Mouse (Mus musculus) kidney, postnatal 10 days (tissue): ENCODE measurements at regions not wholly inside any gene's neighbourhood (a gene's known extent, or its start where the extent isn't known, plus 50 kb on each side); places are given as distances from the start of the nearest gene placed in this dataset.

Experiments used
- DNase-seq: peaks from one replicate; pipeline ENCODE4 v3.0.0; 2021; ENCODE audit warnings: mixed read lengths

DNA sequence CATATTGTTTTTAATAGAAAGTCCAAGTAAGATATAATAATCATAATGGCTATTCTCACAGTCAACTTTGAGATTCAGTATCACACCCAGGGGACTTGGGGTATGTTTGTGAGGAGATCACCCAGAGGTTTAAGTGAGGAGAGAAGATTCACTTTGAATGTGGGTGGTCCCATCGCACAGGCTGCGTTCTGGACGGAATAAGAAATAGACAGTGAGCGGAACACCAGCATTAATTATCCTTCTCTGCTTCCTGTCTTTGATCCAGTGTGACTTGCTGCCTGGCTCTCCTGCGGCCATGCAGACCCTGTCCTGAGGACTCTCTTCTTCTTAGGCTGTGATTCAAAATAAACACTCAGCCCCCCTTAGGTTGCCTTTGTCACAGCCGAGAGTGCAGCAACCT, 60.6 kb upstream of the Kras start:
- DNase-seq, result no peak

- no peak for DNase-seq
Measured at GRCm38 (mm10) chr6:145309025-145309424, 59.0 kb upstream of the Kras start.

DNA sequence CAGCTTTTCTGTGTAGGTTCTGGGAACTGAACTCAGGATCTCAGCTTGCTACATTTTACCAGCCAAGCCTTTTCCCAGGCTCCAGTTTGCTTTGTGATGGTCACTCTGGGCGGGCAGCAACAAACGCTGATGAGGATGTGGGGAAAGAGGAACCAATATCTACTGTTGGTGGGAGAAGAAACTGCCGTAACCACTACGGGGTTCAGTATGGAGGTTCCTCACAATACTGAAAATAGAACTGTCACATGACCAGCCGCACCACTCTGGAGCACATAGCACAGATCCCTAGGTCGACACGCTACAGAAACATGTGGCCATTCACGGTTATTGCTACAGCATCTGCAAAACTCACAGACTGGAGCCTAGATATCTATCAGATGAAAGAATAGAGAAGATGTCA, 57.2 kb upstream of the Kras start:
- DNase-seq, result no peak

DNA sequence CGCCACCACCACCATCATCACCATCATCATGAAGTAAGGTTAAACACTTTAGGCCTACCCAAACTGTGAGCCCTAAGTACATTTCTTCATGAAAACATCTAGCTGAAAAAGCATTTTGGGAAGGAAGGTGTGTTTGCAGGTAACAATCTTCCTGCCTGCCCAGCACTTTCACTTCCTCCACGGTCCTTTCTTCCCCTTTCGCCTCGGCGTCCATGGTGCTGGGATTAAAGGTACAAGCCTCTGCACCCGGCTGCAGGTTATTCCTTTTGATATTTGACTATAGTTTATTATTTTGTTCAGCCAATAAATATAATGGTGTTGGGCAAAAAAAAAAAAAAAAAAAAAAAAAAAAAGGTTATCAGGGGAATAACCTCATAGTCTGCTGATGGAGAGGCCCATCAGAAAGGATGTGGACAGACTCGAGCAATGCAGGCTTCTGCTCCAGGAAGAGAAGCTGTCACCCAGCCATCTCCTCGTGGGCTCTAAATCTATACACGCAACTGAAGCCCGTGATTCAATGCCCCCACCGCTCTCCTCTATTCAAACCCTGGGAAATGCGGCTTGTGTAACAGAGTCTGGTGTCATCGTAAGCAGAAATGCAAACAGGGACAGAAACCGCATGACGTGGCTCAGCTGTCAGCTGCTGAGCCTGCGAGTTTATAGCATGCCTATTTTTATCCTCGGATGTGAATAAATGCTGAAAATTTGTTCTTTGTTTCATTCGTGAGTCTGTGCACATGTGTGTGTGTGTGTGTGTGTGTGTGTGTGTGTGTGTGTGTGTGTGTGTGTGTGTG, 56.5 kb upstream of the Kras start:
- DNase-seq, result peak; percentile 54

GRCm38 (mm10) chr6:145305669-145306068, 55.6 kb upstream of the Kras start:
- DNase-seq, result no peak

- peak; percentile 67 for DNase-seq
Measured at GRCm38 (mm10) chr6:145303641-145304070, 53.6 kb upstream of the Kras start.

GRCm38 (mm10) chr6:145302907-145303640, 53.0 kb upstream of the Kras start:
- no peak for DNase-seq

GRCm38 (mm10) chr6:145302105-145302504, 52.1 kb upstream of the Kras start:
- DNase-seq, result no peak

DNA sequence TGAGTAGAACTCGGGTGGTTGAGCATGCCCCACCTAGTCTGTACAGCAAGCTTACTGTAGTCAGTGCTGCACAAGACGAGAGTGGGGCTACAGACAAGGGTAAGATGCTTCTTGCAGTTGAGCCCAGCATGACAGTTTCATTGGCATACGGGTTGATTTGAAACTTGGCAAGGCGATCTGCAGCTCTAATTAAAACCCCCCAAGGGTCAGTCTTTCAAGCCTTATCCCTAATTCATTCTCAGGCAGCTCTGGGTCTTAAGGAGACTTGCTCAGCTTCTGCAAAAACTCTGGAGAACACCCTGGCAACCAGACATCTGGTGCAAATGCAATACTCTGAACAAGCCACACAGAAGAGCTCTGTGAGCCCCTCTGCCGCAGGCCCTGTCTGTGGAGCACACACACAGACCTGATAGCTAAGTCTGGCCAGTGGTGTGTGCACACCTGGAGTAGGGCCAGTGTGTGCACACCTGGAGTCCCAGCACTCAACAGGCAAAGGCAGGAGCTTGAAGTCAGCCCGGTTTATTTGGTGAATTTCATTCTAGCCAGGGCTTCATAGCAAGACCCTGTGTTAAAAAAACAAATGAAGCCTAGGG, 50.3 kb upstream of the Kras start:
- no peak for DNase-seq
